Mouse (Mus musculus) layer of hippocampus, postnatal 10 days (tissue): ENCODE measurements around the gene Mycbpap. TPM values are rescaled to one million over a fixed set of nuclear protein-coding genes. Genes with fewer than 3 reads are reported as not detected.
A peak's percentile ranks its signal among the peaks of the same experiment; 100 is the strongest.

Experiments used
- DNase-seq, 2 experiments: peaks; one replicate each; pipeline ENCODE4 v3.0.0; 2021; ENCODE audit warnings: low spot score in 2 of 2
- total RNA-seq, 2 experiments: library from RNA; stranded (reverse); gene quantifications; 2 replicates each; pipeline ENCODE4 v1.2.3; 2021

The Mycbpap gene
- total RNA-seq, 2 experiments from 2014 or later: 1.3 to 2.7 TPM

DNA sequence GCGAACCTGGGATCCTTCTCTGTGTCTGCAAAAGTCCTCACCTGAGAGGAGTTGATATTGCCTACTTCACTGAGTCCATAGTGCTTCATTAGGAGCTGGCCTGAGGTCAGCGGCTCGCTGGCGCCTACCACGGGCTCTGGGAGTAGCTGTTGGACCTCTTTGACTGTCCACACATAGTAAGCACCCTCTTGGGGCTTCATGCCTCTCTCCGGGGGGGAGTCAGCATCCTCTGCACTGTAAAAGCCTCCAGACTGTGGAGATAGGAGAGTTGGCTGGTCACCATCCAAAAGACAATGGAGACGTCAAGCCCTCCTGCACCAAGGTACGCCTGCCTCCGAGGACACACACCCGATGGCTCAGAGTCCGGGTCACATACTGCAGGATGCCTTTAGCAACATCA lies 38.8 kb downstream of the Mycbpap start:
- DNase-seq: no peak

DNA sequence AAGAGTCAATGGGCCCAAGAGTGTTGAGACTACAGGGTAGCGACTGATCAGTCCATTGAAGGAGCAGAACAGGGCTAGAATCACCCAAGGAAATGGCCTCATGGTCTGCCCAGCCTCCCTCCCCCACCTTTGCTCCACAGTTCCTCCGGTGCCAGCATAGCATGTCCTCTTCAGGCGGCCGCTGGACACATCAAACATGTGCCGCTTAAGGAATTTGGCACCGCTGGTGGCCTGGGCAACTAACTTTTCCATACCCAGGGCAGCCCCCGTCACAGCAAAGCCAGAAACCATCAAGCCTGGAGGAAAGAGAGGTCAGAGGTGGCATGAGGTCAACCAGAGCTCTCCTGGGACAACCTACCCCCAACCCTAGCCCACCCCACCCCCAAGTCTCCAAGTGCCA lies 39.6 kb downstream of the Mycbpap start:
- no peak for DNase-seq

DNA sequence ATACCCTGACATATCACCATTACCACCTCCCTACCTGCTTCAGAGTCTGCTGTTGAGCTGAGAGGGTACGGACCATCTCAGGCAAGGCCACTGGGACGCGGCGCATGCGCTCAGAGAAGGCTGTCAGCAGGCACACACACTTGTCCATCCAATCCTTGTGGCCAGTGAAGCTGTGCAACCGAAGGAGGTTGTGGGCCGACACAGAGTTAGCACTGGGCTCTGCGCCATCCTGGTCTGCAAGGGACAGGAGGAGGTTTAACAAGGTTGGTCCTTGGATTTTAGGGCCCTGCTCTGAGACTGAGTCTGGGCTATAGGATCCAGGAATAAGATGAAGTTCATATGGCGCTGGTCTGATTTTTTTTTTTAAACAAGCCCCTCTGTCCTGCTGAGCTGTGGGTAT lies 41.2 kb downstream of the Mycbpap start:
- DNase-seq: no peak

DNA sequence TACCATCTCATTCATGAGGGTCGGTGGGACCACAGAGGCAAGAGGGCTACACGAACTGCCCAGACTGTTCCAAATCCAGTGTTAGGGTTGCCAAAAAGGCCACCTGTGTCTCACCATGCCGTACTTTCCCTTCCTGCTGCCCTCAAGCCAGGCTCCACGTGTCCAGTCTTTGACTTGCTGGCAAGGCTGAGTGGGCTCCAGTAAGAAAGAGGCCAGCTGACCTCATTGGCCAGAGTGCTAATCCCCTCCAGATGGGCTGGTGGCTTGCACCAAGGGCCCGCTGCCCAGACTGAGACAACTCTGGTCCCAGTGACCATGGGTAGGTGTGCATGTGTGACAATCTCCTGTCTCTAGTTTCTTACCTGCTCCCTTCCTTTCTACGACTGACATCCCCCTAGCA lies 43.9 kb downstream of the Mycbpap start:
- no peak for DNase-seq

DNA sequence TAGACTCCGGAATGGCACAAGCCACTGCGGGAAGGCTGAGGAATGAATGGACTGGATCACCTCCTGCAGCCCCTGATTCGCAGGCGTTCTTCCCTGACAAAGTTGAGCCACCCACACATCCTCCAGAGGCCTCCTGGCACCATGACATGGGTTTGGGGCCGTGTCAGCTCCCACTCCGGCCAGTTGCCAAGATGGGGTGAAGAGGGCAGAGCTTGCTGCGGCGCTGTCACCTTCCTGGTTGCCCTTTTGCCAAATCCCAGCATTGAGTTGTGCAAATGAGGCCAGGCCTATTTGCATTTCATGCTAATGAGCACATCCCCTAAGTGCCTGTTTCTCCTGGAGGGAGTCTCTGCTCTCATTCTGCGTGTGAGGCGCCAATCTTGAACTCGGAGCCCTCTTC lies 45.8 kb downstream of the Mycbpap start:
- DNase-seq: no peak

DNA sequence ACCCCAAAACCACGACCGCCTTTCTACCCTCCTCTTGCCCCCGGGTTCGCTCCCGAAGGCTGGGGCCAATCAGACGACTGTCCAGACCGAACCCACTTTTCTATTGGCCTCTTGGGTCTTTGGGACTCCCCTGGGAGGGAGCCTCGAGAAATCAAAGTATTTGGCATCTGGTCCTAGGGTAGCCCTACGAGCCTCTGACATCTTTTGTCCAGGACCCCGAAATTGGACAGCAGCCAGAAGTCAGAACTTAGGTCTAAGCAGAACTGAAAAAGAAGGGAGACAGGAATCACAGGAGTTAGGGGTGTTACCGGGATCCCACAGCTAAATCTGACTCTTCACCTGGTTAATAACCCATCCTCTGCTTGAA lies 47.0 kb downstream of the Mycbpap start:
- no peak for DNase-seq

DNA sequence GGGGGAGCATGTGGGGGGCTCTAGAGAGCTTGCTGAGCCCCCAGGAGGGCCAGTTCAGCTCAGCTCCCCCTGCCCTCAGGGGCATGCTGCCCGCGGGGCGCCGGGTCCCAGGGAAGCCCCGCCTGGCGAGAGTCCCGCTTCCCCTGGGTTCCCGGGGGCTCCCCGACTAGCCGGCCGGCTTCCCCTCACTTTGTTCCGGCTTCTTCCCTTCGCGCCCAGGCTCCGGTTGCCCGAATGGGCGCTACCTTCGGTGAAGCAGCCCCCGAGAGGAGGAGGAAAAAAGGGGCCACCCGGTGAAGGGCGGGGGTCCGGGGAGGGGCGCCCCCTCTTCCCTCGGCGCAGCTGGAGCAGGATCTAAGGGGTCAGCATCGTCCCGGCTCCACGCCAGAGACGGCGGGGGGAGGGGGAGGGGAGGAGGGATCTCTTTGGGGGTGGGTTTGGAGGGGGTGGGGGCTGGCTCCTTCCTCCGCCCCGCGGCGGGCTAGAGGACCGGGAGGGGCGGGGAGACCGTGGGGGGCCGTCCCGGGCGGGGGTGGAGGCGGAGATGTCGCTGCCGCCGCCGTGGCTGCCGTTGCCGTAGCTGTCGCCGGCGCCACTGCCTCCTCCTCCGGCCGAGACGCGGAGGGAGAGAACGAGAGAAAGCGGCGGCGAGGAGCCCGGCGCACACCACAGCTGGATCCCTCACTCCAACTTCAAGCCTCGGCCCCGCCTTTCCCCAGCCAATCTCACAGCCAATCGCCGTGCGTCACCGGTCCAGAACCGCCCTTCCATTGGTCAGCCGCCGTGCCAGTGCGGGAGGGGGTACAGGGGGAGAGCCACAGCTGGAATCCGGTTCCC lies 47.6 kb downstream of the Mycbpap start, which contains the start of gene Cacna1g:
TSS of gene Cacna1g (minus strand) at position 492 of the 837 bp plus-strand sequence.
- DNase-seq: peak; percentile 83 to 89

DNA sequence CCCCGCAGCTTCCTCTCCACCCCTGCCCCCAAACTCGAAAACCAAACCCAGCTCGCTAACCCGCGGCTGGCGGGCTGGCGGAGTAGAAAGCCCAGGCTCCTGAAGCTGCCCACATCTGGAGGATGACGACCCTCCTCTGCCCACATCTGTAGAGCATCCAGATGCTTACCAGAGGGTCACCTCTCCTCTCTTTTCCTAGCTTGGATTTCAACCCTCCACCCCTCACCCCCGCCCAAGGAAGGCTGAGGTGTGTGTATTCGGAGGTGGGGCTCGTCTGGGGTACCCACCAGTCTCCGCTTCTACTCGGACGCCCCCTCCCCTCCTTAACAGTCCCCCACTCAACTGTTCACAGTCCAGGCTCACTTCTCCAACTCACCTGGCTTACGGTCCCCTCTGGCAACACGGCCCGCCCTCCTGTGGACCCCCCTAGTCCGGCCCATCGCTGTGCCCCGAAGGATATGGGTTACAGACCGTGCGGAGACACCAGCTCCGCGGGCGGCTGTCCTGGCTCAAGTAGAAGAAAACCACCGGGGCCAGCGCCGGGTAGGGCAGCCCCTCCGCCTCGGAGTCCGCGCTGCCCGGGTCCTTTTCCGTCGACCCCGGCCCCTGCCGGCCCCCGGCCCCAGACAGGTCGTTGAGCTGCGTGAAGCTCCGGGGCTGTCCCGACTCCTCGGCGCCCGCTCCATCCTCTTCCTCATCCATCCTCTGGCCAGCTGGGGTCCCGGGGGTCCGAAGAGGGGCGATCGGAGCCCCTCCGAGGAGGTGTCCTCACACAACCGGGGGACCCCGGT lies 48.4 kb downstream of the Mycbpap start:
- DNase-seq: peak in 1 of 2 experiments; percentile 33

DNA sequence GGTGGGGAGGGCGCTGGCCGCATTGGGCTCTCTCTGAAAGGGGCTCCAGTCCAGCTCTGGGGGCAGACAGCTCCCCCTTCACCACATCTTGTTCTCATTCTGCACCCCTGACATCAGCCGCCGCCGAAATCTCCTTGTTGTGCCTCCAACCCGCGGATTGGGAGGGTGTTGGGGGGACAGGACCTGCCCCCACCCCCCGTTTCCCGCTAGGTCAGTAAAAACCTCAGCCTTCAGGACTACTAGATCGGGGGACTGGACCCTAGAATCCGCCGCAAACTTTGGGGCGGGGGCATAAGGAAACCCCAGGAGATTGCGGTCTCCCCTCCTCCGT lies 49.0 kb downstream of the Mycbpap start:
- DNase-seq: peak in 1 of 2 experiments; percentile 42

DNA sequence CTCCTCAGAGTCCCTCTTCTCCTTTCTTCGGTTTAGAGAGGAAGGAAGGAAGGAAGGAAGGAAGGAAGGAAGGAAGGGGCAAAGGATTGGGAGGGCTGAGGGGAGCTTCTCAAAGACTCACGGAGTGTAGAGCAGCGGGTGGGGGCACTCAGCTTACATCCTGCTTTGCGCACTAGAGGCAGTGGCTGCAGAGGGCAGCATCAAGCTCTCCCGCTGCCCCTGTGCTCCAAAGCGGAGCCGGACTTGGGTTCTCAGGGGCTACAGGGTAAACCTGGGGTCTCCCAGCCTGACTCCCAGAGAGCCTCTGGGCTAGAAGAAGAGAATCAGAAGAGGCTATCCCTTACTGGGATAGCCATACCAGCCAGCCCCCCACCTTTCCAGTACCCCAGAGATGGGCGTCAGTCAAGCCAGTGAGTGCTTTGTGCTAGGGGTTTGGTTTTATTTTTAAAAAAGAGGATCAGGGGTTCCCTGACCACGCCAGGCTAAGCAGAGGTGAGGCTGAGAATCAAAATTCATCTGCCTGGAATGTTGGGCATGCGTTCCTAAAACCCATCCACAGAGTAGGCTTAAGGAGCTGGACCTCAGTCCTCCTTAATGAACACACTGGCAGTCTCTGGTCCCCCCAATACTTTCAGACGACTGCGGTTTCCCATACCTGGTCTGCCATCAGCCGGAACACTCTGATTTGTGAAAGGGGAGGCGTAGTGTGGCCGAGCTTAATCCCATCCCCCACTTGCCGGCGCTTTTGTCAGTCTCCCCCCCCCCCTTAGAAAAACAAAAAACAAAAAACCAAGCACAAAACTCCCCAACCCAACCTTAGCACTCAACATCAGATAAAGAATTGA lies 49.6 kb downstream of the Mycbpap start:
- peak in 1 of 2 experiments; percentile 25 for DNase-seq

DNA sequence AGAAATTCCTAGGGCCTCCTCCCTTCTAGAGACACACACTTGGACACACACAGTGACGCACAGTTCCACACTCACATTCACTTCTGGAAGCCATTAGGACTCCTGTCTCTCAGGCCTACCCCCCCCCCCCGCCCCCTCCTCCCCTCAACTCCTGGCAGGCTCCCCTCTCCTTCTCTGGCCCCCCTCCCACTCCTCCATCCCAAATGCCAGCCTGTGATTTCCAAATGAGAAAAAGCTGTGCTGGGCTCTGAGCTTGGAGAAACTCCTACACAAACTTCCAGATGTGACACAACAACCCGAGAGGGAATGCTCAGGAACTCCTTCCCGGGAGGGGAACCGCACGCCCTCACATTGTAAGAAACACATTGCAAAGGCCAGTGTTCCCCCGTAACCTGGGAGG lies 51.2 kb downstream of the Mycbpap start:
- no peak for DNase-seq

DNA sequence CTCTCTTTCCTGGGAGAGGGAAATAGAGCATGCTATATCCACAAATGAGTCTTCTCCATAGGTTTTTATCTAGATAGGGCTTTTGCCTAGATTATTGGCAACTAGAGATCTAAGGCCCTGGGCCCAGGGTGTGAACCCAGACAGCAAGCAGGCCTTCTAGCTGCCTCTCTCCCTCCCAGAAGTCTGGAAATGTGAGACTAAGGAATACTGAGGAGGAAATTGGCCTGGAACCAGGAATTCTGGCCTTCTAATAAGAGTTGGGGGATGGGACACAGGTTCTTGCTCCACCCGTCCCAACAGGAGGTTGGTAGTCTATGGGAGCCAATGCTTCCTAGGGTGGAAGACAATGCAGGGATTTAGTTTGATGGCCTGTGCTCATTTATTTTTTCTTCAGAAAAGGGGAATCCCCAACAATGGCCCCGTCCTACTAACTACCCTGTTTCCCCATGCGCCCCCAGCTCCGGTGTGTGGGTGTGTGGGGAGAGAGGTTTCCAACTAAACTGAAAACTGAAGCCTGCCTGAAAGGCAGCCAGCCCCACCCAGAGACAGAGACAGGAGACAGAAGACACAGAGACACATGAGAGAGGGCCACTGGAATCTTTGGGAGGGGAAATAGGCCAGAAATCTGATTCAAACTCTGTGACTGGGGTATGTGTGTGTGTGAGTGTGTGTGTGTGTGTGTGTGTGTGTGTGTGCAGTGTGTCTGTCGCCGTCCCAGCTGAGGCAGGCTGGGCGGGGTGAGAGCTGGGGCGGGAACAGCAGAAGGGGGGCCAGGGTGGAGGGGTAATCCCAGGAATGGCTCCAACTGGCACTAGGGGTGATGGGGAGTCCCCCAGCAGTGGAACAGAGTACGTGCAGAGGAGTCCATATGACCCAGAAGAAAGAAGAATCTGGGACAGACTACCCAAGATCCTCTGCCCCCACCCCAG lies 52.1 kb downstream of the Mycbpap start:
- DNase-seq: no peak

DNA sequence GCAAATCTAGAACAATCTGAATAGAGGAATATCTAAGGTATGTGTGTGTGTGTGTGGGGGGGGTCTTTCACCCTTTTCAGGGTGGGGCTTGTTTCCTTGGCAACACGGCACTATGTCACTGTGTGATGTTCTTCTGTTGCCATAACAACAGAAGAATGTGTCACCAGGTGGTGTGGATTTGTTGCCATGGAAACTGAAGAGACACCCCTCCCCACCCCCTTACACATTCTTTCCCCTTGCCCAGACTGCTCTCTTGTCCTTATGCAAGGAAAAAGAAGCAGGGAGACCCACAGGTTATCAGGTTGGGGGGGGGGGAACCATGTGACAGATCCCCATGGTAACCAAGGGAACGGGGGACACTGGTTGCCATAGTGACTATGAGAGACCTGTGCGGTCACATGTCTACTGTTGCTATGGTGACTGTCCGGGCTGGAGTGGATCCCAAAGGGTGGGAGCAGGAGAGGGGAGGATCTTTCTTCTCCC lies 52.9 kb downstream of the Mycbpap start:
- peak; percentile 71 to 82 for DNase-seq

DNA sequence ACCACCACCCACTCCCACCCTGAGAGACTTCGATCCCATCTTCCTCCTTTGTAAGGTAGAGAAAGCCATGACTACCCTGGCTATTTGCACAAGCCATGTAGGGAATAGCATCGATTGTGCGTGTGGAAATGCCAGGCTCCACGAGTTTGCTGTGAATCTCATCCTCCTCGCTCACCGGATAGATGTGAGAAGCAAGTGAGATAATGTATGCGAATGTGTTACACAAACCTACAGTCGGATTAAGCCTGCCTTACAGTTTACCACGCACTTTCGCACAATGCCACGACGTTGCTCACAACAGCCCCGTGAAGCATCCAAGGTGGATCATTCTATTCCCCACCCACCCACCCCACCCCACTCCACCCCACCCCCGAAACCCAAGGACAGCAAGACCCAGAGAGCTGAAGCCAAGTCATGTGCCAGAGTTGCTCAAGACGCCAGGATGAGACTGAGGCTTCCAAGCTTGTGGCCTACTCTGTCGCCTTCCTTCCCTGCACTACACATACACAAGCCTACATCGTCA lies 55.1 kb downstream of the Mycbpap start:
- DNase-seq: no peak

DNA sequence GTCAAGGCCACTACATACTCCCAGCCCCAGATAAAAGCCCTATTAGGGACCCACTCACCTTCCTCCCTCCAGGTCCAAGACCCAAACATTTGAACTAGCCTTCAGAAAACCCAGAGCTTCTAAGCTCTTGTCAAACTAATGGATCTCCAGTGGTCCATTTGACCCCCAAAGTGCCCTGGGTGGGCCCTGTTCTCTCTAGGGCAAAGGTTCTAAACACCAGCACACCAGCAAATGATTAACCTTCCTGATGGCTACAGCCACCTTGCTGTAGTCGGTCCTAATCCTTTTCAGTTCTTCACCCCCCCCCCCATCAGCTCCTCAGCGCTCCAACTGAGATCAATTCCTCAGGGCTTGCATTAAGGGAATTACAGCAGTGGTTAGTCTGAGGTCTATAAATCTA lies 57.4 kb downstream of the Mycbpap start:
- no peak for DNase-seq

DNA sequence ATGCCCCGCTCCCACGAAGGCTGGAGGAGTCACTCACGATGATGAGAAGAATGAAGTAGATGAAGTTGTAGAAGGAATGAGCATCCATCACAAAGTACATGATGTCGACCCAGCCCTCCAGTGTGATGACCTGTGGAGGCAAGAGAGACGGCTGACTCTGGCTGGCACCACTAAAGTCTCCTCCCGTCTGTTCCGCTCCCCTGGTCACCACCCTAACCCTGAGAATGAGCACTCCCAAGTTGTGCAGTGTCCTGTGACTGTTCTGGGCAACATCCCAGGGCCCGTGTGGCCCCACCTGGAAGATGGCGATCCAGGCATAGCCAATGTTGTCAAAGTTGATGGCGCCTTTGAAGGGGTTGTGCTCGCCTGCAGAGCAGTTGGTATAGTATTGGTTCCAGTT lies 59.7 kb downstream of the Mycbpap start:
- no peak for DNase-seq

DNA sequence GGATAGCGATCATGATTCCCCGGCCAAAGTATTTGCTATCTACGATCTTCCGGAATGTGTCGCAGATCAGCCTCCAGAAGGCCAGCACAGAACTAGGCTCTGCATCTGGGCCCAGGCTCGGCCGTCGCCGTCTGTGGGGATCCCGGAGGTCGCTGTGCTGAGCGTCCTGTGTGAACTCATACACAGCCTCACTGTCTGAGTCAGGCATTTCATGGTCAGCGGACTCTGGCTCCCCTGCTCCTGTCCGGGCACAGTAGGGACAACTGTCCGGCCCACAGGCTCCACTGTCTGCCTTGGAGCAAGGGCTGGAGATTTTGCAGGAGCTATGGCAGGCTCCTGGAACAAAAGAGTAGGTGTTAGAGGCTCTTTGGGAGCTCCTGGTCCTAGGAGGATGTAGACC lies 64.5 kb downstream of the Mycbpap start:
- DNase-seq: no peak

DNA sequence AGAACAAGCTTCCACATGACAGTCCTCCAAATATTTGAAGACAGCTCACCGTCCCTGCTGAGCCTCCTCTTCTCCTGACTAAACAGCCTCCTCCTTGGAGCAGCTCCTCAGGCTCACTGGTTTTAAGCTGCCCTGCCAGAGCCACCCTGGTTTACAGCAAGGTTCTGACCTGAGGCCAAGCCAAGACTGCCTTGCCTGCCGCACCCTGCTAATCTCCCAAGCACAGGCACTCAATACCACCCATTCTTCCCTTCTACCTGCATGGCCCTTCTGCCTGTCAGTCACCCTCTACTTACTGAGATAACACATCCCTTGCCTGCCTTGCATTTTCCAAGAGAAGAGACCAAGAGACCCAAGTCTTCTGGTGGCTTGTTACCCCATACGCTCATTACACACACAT lies 65.2 kb downstream of the Mycbpap start:
- DNase-seq: no peak

DNA sequence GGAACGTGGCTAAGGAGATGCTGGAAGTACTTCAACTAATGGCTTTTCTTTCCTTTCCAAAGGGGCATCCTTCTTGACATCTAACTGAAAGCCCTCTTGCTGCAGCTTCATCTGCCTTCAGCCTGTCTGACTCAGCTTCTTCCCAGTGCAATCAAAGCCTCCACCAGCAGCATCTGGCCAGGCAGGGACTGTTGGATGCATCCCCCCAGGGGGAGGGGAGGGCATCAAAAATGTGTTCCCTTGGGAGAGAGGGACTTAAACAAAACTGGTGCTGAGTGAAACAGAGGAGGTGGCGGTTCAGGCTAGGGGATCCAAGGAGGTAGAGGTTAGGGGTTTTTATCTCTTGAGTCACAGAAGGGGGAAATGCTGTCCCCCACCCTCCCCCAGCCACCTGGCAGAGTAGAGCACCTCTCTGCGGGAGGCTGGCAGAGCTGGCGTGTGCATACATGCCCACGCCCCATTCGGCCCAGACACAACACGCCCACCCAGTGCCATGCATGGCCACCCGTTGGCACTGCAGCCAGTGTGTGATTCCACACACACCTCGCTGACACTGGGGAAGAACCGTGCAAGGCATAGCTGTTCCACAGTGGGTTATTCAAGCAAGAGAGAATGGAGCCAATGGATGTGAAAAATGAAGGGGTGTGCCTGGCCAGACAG lies 66.3 kb downstream of the Mycbpap start:
- DNase-seq: no peak

DNA sequence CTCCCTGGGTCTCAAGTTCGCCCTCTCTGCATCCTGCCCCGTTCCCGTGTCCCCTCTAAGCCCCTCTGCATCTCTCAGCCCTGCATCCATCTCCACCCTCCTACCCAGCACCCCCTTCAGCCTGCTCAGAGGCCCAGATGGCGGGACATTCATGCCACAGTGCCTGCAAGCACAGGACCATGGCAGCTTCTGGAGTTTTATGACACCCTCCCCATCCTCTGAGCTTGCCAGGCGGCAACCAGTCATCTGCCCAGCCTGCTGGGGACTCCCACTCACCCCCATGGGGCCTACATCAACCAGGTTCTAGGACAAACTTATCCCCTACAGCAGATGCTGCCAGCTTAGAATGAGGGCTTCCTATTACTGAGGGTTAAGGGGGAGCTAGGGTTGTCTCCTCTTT lies 66.8 kb downstream of the Mycbpap start:
- peak in 1 of 2 experiments; percentile 44 for DNase-seq
